Mouse (Mus musculus): ENCODE data around the gene Lsm10. TPM values are rescaled to one million over a fixed set of nuclear protein-coding genes. Genes with fewer than 3 reads are reported as not detected.
"Not testable (repeated sequence)": the region's sequence is repeated elsewhere in the genome, so short reads cannot be mapped to it uniquely, and the experiment has no call there.

Gene Lsm10
- total and polyA plus RNA-seq, 3 experiments: 12.6 to 39.3 (median 37.9) TPM

DNA sequence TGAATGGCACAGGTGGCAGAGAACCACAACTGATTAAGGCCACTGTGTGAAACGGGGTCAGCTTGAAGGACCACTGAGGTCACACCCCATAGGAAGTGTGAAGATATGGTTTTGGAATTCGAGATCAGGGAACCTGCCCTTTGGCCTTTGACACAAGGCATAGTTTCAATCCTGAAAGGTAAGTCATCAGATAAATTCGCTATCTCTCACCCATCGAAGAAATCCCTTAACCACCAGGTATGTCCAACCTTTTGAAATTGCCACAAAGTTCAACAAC lies 5.6 kb upstream of the Lsm10 start:
- Histone ChIP-seq H3K4me3 (ENCODE audit: low read depth, low read length) (no peak overlapping the region), H3K27me3 (ENCODE audit: insufficient read depth, low read length) (no peaks in the 10 kb centered on the region), H3K9me3 (replicated peaks) (no peaks in the 10 kb centered on the region), H3K36me3 (replicated peaks) (no peaks in the 10 kb centered on the region), H3K4me1 (ENCODE audit: insufficient read depth, low read depth, low read length) (peaks cover 15% of the 10 kb centered on the region; the same call in 1 of the 2 replicates)
- TF ChIP-seq TAL1 (conservative IDR thresholded peaks at IDR 0.05; ENCODE audit: low read depth, low read length) (no peak), GATA1 (IDR thresholded peaks at IDR 0.05; ENCODE audit: borderline replicate concordance, low read length) (no peak), POLR2AphosphoS5 (IDR thresholded peaks at IDR 0.05; ENCODE audit: insufficient replicate concordance, low read depth, low read length) (no peak), CTCF (IDR thresholded peaks at IDR 0.05; ENCODE audit: low read depth, low read length) (no peak), GATA2 (IDR thresholded peaks at IDR 0.05; ENCODE audit: borderline replicate concordance, low read depth, low read length) (no peak)
- ATAC-seq (ENCODE audit: extremely low read depth, insufficient number of reproducible peaks, low FRiP score, poor library complexity, severe bottlenecking) (no peak), DNase-seq (ENCODE audit: low spot score) (no peak)

DNA sequence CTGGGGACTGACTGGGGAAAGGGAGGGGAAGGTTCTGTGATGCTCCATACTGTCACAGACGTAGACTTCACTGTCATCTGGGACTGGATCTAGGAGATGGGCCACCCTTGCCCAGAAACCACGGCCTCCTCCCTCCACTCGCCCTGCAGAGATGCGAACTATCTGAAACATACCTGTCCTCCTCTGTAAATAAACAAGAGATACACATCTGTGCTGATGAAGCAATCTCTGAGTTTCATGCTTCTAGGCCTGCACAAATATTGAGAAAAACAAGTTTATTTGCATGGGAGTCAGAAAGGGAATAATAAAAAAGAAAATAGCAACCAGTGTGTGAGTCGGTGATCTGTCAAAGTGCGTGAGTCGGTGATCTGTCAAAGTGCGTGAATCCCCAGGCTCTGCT lies 4.5 kb upstream of the Lsm10 start:
- no peak overlapping the region for H3K4me3 ChIP-seq (ENCODE audit: low read depth, low read length)
- ATAC-seq (ENCODE audit: extremely low read depth, insufficient number of reproducible peaks, low FRiP score, poor library complexity, severe bottlenecking) (no peak), DNase-seq (ENCODE audit: low spot score) (no peak)
- H3K4me1 ChIP-seq (ENCODE audit: insufficient read depth, low read depth, low read length): peaks cover 12% of the 10 kb centered on the region
- TF ChIP-seq CTCF (IDR thresholded peaks at IDR 0.05; ENCODE audit: low read depth, low read length) (no peak), TAL1 (conservative IDR thresholded peaks at IDR 0.05; ENCODE audit: low read depth, low read length) (no peak), POLR2AphosphoS5 (IDR thresholded peaks at IDR 0.05; ENCODE audit: insufficient replicate concordance, low read depth, low read length) (no peak), GATA2 (IDR thresholded peaks at IDR 0.05; ENCODE audit: borderline replicate concordance, low read depth, low read length) (no peak), GATA1 (IDR thresholded peaks at IDR 0.05; ENCODE audit: borderline replicate concordance, low read length) (no peak)
- H3K9me3 ChIP-seq (replicated peaks): no peaks in the 10 kb centered on the region
- H3K36me3 ChIP-seq (replicated peaks): no peaks in the 10 kb centered on the region
- H3K27me3 ChIP-seq (ENCODE audit: insufficient read depth, low read length): no peaks in the 10 kb centered on the region

DNA sequence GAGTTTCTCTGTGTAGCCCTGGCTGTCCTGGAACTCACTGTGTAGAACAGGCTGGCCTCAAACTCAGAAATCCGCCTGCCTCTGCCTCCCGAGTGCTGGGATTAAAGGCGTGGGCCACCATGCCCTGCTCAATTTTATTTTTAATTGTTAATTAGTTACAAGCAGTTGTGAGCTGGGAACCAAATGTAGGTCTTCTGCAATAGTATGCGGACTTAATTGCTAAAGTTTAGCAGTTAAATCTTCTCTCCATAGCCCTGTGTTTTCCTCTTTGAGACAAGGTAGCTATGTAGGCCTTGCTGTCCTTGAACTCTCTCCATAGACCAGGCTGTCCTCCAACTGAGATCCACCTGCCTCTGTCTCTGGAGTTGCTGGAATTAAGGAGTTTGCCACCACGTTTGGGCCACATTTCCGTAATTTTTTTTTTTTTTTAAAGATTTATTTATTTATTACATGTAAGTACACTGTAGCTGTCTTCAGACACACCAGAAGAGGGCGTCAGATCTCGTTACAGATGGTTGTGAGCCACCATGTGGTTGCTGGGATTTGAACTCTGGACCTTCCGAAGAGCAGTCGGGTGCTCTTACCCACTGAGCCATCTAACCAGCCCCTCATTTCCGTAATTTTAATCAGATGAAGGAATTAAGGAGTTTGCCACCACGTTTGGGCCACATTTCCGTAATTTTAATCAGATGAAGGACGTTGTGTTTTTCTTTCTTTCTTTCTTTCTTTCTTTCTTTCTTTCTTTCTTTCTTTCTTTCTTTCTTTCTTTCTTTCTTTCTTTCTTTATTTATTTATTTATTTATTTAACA lies 597 bp upstream of the Lsm10 start:
- not testable (repeated sequence) for ATAC-seq (ENCODE audit: extremely low read depth, insufficient number of reproducible peaks, low FRiP score, poor library complexity, severe bottlenecking); H3K9me3 ChIP-seq (replicated peaks); H3K27me3 ChIP-seq (ENCODE audit: insufficient read depth, low read length); H3K4me3 ChIP-seq (ENCODE audit: low read depth, low read length); DNase-seq (ENCODE audit: low spot score)
- peaks cover 33% of the 10 kb centered on the region for H3K36me3 ChIP-seq (replicated peaks)
- peaks cover 40% of the 10 kb centered on the region for H3K4me1 ChIP-seq (ENCODE audit: insufficient read depth, low read depth, low read length)

DNA sequence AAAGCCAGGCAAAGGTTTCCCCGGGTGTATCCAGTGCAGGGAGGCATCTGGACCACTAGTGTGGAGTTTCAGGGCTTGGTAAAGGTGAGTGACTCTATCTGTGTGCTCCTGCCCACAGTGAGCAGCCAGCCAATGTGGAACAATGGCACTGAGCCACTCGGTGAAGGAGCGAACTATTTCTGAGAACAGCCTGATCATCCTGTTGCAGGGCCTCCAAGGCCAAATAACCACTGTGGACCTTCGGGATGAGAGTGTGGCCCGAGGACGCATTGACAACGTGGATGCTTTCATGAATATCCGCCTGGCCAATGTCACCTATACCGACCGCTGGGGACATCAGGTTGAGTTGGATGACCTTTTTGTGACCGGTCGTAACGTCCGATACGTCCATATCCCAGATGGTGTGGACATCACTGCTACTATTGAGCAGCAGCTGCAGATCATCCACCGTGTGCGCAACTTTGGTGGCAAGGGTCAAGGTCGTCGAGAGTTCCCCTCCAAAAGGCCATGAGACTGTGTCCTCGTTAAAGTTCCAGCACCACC lies 1.4 kb downstream of the Lsm10 start:
- TF ChIP-seq TAL1 (conservative IDR thresholded peaks at IDR 0.05; ENCODE audit: low read depth, low read length) (no peak), GATA2 (IDR thresholded peaks at IDR 0.05; ENCODE audit: borderline replicate concordance, low read depth, low read length) (no peak), GATA1 (IDR thresholded peaks at IDR 0.05; ENCODE audit: borderline replicate concordance, low read length) (no peak)
- no peaks in the 10 kb centered on the region for H3K27me3 ChIP-seq (ENCODE audit: insufficient read depth, low read length)
- peaks cover 45% of the 10 kb centered on the region for H3K36me3 ChIP-seq (replicated peaks)
- peaks cover 55% of the 10 kb centered on the region for H3K4me1 ChIP-seq (ENCODE audit: insufficient read depth, low read depth, low read length)
- peak overlapping the region; percentile 28; the same call in 1 of the 2 replicates for H3K4me3 ChIP-seq (ENCODE audit: low read depth, low read length)
- DNase-seq (ENCODE audit: low spot score) (no peak), ATAC-seq (ENCODE audit: extremely low read depth, insufficient number of reproducible peaks, low FRiP score, poor library complexity, severe bottlenecking) (no peak)
- no peaks in the 10 kb centered on the region for H3K9me3 ChIP-seq (replicated peaks)

DNA sequence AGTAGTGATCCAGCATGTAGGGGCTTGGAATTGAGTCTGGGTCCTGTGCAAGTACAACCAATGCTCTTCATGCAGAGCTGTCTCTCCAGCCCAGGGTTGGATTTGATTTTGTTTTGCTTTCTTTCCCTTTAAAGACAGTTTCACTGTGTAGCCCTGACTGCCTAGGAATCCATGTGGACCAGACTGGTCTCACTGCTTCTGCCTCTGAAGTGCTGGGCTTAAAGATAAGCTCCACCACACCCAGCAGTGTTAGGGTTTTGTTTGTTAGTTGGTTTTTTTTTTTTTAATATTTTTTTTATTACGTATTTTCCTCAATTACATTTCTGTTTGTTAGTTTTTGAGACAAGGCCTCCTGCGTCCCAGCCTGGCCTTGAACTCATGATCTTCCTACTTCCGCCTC lies 2.9 kb downstream of the Lsm10 start:
- Histone ChIP-seq H3K4me3 (ENCODE audit: low read depth, low read length) (no peak overlapping the region; the same call in 1 of the 2 replicates), H3K27me3 (ENCODE audit: insufficient read depth, low read length) (no peaks in the 10 kb centered on the region), H3K4me1 (ENCODE audit: insufficient read depth, low read depth, low read length) (peaks cover 65% of the 10 kb centered on the region), H3K36me3 (replicated peaks) (peaks cover 45% of the 10 kb centered on the region), H3K9me3 (replicated peaks) (no peaks in the 10 kb centered on the region)
- ATAC-seq (ENCODE audit: extremely low read depth, insufficient number of reproducible peaks, low FRiP score, poor library complexity, severe bottlenecking) (no peak), DNase-seq (ENCODE audit: low spot score) (no peak)
- TF ChIP-seq TAL1 (conservative IDR thresholded peaks at IDR 0.05; ENCODE audit: low read depth, low read length): peak; percentile 45; the same call in 1 of the 2 replicates
- TF ChIP-seq POLR2AphosphoS5 (IDR thresholded peaks at IDR 0.05; ENCODE audit: insufficient replicate concordance, low read depth, low read length): no peak

DNA sequence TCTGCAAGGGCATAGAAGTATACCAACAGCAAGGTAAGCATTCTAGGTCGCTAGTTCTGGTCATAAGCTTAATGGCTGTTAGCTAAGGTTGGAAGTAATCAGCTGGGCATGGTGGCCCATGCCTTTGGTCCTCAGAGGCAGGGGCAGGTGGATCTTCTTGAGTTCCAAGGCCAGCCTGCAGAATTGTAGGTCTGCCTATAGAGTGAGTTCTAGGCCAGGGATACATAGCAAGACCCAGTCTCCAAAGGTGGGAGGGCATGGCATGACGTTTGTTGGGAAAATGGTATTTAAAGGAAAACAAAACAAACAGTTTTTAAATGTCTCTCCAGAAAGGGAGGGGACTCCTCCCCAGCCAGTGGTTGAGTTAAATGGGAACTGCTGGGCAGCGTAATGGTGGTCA lies 4.3 kb downstream of the Lsm10 start:
- Histone ChIP-seq H3K4me3 (ENCODE audit: low read depth, low read length) (no peak overlapping the region), H3K36me3 (replicated peaks) (peaks cover 46% of the 10 kb centered on the region), H3K4me1 (ENCODE audit: insufficient read depth, low read depth, low read length) (peaks cover 78% of the 10 kb centered on the region), H3K27me3 (ENCODE audit: insufficient read depth, low read length) (no peaks in the 10 kb centered on the region), H3K9me3 (replicated peaks) (no peaks in the 10 kb centered on the region)
- ATAC-seq (ENCODE audit: extremely low read depth, insufficient number of reproducible peaks, low FRiP score, poor library complexity, severe bottlenecking) (no peak), DNase-seq (ENCODE audit: low spot score) (no peak)
- TF ChIP-seq TAL1 (conservative IDR thresholded peaks at IDR 0.05; ENCODE audit: low read depth, low read length) (no peak), POLR2AphosphoS5 (IDR thresholded peaks at IDR 0.05; ENCODE audit: insufficient replicate concordance, low read depth, low read length) (no peak), GATA1 (IDR thresholded peaks at IDR 0.05; ENCODE audit: borderline replicate concordance, low read length) (no peak), CTCF (IDR thresholded peaks at IDR 0.05; ENCODE audit: low read depth, low read length) (no peak), GATA2 (IDR thresholded peaks at IDR 0.05; ENCODE audit: borderline replicate concordance, low read depth, low read length) (no peak)
